Mouse (Mus musculus) intestine, embryonic 15.5 days (tissue): ENCODE results near the gene Atxn3. TPM values are rescaled to one million over a fixed set of nuclear protein-coding genes. Genes with fewer than 3 reads are reported as not detected.

Experiments
- ATAC-seq: fragments of 200-750 bp; cut with Nextera tagmentation; 2 replicates; pipeline ENCODE4 v1.8.0; 2017; ENCODE audit warnings: moderate TSS enrichment, moderate library complexity
- H3K27ac ChIP-seq: fragments of 300-500 bp; sonication (generic); 2 replicates; pipeline ENCODE4 v1.5.1; 2015; ENCODE audit warnings: mild to moderate bottlenecking, inconsistent platforms
- H3K27me3 ChIP-seq: fragments of 300-500 bp; sonication (generic); replicated peaks from 2 replicates; pipeline ENCODE4 v1.6.1; 2015; ENCODE audit warnings: inconsistent platforms
- H3K36me3 ChIP-seq: fragments of 300-500 bp; sonication (generic); 2 replicates; pipeline ENCODE4 v1.6.1; 2015; ENCODE audit warnings: inconsistent platforms
- H3K4me1 ChIP-seq: fragments of 300-500 bp; sonication (generic); replicated peaks from 2 replicates; pipeline ENCODE4 v1.6.1; 2015; ENCODE audit warnings: inconsistent platforms
- H3K4me2 ChIP-seq: fragments of 300-500 bp; sonication (generic); replicated peaks from 2 replicates; pipeline ENCODE4 v1.6.1; 2015; ENCODE audit warnings: mild to moderate bottlenecking, inconsistent platforms
- H3K4me3 ChIP-seq: fragments of 300-500 bp; sonication (generic); replicated peaks from 2 replicates; pipeline ENCODE4 v1.5.1; 2015; ENCODE audit warnings: inconsistent platforms
- H3K9ac ChIP-seq: fragments of 300-500 bp; sonication (generic); 2 replicates; pipeline ENCODE4 v1.6.1; 2015; ENCODE audit warnings: inconsistent platforms
- H3K9me3 ChIP-seq: fragments of 300-500 bp; sonication (generic); 2 replicates; pipeline ENCODE4 v1.6.1; 2016; ENCODE audit warnings: inconsistent platforms
- WGBS: fragments of 180-500 bp; shearing (Covaris S2); methylation state at CpG from one replicate; pipeline ENCODE4 v1.1.7; 2015; 5-methylcytosine and 5-hydroxymethylcytosine counted together
- polyA plus RNA-seq: library from polyadenylated mRNA; unstranded; fragments of >200 nt; fragmentation: Nextera tagmentation; extraction: Ambion mirVana; gene quantifications from 2 replicates; pipeline ENCODE4 v1.2.1, GENCODE M21; 2015

The Atxn3 gene
- polyA plus RNA-seq, 1 experiment from 2014 or later, result 16.4 TPM

DNA sequence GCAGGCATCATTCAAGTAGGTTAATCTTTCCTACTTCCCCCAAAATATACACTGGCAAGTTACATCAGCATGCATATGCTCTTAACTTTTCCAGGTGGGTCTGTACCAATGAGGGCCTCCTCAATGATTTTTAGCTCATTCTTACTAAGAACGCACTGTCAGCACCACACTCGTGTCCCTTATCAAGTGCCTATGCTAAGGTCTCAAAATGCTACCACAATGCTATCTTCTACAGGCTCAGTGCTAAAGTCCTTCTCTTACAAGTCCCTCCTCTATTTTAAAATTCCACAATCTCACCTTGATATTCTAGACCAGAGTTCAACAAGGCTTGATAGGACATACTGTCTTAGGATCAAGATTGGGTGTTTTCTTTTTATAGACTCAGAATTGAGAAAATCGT, 53.9 kb downstream of the Atxn3 start:
- H3K36me3 ChIP-seq, result 0 out of 2 replicates have a peak, but pooled peaks cover 12% of the 10 kb centered on the region
- no peaks in the 10 kb centered on the region for H3K27me3 ChIP-seq
- no peak overlapping the region for H3K27ac ChIP-seq
- no peak overlapping the region for H3K9ac ChIP-seq
- no peaks in the 10 kb centered on the region for H3K9me3 ChIP-seq
- H3K4me3 ChIP-seq, result no peak overlapping the region
- 82% methylated on average over 3 of the region's 3 CpGs for WGBS
- ATAC-seq, result peak; percentile 61
- no peaks in the 10 kb centered on the region for H3K4me1 ChIP-seq
- H3K4me2 ChIP-seq, result no peak overlapping the region

DNA sequence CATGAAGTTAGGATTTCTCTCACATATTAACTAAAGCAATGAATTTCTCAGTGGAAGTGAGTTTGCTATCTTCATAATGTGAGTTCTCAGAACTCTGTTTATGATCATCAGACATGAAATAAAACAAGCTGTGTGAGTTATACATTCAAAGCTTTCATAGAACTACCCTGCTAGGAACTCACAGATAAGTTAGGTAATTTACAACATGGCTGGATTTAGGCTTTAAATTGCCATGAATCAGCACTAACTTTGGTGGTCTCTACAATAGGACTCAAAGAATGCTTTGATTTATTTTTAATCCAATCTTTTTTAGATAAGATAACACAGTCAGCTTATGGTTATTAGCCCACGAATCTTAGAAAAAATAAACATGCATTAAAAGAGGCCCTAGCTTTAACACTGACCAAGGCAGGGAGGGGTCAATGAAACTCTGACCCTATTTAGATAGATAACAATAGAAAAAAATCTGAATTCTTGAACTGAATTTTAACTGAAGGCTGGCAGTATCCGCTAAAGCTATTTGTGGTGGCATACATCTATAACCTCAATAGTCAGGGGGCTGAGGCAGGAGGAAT, 58.3 kb downstream of the Atxn3 start:
- H3K9ac ChIP-seq, result no peak overlapping the region
- H3K9me3 ChIP-seq, result no peaks in the 10 kb centered on the region
- no peak overlapping the region for H3K4me2 ChIP-seq
- no peaks in the 10 kb centered on the region for H3K4me1 ChIP-seq
- H3K27me3 ChIP-seq, result no peaks in the 10 kb centered on the region
- WGBS, result 66% methylated on average over 2 of the region's 2 CpGs
- H3K27ac ChIP-seq, result no peak overlapping the region
- no peak overlapping the region for H3K4me3 ChIP-seq
- peak; percentile 79 for ATAC-seq
- peaks cover 7% of the 10 kb centered on the region; the same call in 1 of the 2 replicates for H3K36me3 ChIP-seq

DNA sequence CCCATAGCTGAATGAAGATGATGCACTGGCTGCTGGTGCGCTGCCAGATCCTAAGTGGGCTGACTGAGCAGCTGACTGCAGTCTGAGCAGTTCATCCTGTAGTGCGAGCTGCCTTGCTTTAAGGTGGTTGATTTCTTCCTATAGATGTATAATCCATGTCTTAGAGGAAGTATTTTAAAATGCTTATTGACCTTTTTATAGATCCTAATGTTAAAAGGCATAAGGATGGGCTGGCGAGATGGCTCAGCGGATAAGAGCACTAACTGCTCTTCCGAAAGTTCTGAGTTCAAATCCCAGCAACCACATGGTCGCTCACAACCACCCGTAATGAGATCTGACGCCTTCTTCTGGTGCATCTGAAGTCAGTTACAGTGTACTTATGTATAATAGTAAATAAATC, 59.1 kb downstream of the Atxn3 start:
- Histone ChIP-seq H3K4me2 (no peak overlapping the region), H3K27ac (no peak overlapping the region), H3K4me1 (no peaks in the 10 kb centered on the region), H3K36me3 (peaks cover 7% of the 10 kb centered on the region; the same call in 1 of the 2 replicates), H3K4me3 (no peak overlapping the region), H3K27me3 (no peaks in the 10 kb centered on the region), H3K9me3 (no peaks in the 10 kb centered on the region), H3K9ac (no peak overlapping the region)
- no peak for ATAC-seq
- WGBS, result 95% methylated on average over 8 of the region's 8 CpGs

DNA sequence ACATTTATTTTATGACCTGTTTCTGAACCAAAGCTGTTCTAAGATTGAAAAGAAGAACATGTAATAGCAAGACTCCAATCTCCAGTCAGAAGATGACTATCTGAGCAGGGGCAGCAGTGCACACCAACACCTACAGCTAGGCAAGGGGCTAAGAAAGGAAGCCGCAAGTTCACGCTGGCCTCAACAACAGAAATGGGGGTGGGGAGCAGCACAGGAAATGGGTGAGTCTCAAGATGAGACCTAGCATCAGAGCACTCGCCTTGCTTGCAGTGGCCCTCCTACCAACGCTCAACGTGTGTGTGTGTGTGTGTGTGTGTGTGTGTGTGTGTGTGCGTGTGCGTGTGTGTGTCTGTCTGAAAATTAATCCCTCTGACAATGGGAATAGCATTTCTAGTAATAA, 60.9 kb downstream of the Atxn3 start:
- Histone ChIP-seq H3K9me3 (no peaks in the 10 kb centered on the region), H3K9ac (no peak overlapping the region), H3K36me3 (peaks cover 14% of the 10 kb centered on the region; the same call in 1 of the 2 replicates), H3K4me1 (no peaks in the 10 kb centered on the region), H3K4me2 (no peak overlapping the region), H3K27me3 (no peaks in the 10 kb centered on the region), H3K4me3 (no peak overlapping the region), H3K27ac (no peak overlapping the region)
- WGBS, result 85% methylated on average over 7 of the region's 7 CpGs
- ATAC-seq, result no peak

DNA sequence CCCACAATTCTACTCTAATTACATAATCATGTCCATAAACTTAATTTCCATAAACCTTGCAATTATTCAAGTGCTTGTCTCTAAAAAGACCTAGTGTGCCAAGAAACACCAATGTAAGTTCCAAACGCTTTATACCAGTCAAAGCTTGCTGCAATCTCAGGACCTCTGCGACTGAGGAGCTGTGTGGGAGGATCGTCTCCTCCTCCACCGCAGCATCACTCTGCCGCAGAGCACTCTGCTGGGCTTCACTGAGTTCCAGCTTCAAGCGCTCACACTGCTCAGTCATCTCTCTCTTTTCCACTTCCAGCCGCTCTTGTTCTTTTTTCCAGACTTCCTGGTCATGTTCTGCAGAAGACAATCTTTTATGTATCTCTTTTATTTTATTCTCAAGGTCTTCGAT, 64.8 kb downstream of the Atxn3 start:
- WGBS, result 85% methylated on average over 8 of the region's 8 CpGs
- H3K27ac ChIP-seq, result no peak overlapping the region
- no peaks in the 10 kb centered on the region for H3K27me3 ChIP-seq
- no peaks in the 10 kb centered on the region for H3K4me1 ChIP-seq
- peaks cover 22% of the 10 kb centered on the region for H3K36me3 ChIP-seq
- H3K4me2 ChIP-seq, result no peak overlapping the region
- no peak for ATAC-seq
- no peak overlapping the region for H3K4me3 ChIP-seq
- H3K9me3 ChIP-seq, result no peaks in the 10 kb centered on the region
- no peak overlapping the region for H3K9ac ChIP-seq

DNA sequence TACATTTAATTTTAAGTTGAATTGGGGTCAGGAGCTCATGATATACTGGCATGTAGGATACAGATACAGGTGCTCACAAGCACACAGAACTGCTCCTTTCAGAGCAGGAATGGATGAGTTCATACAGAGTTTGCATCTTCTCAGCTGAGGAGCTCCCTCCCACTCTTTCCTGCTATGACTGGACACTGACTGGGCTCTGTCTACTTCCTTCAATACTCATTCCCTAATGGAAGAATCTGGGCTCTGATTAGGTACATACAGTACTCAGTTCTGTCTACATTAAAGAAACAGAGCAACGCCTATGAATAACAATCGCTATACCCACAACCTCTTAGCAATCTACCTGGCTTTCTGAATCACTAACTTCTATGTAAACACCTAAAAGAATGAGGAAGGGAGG, 65.2 kb downstream of the Atxn3 start:
- Histone ChIP-seq H3K4me3 (no peak overlapping the region), H3K36me3 (peaks cover 22% of the 10 kb centered on the region), H3K4me1 (no peaks in the 10 kb centered on the region), H3K4me2 (no peak overlapping the region), H3K27ac (no peak overlapping the region), H3K27me3 (no peaks in the 10 kb centered on the region), H3K9ac (no peak overlapping the region), H3K9me3 (no peaks in the 10 kb centered on the region)
- no peak for ATAC-seq
- 93% methylated on average over 2 of the region's 2 CpGs for WGBS

DNA sequence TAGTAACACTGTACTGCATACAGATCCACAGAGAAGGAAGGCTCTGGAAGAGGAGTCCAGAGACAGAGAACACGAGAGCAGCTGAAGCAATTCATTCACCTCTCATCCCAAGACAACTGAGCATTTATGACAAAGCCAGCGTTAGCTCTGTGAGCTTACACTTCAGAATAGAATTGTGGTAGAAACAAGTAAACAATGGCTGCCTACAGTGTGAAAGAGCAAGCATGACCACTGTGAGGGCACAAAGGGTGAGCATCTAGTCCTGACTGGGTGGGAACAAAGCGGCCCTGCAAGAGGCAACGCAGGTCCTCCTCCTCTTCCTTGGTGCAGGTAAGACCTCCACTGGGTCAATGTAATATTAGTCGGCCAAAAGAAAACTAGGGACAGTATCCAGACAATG, 67.0 kb downstream of the Atxn3 start:
- Histone ChIP-seq H3K4me2 (no peak overlapping the region), H3K4me3 (no peak overlapping the region), H3K9me3 (no peaks in the 10 kb centered on the region), H3K36me3 (peaks cover 22% of the 10 kb centered on the region), H3K27ac (no peak overlapping the region), H3K4me1 (no peaks in the 10 kb centered on the region), H3K27me3 (no peaks in the 10 kb centered on the region), H3K9ac (no peak overlapping the region)
- WGBS, result 88% methylated on average over 5 of the region's 5 CpGs
- no peak for ATAC-seq

DNA sequence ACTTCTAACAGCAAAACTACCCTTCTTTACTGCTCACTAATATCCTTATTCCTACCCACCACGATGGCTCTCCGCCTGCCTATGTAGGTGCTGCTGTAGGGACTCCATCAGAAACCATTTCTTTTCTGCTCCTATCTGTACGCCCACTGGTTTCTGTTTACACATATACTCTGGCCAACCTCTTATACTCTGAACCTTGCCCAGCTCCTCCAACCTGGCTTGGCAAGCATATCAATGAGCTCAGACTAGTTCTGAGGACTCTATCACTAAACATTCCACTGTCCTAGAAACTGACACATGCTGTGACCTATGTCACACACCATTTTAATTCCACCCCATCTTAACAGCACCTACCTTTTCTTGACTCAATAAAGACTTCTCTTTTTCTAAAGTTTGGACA, 68.7 kb downstream of the Atxn3 start:
- Histone ChIP-seq H3K4me3 (no peak overlapping the region), H3K36me3 (peaks cover 27% of the 10 kb centered on the region), H3K27ac (no peak overlapping the region), H3K9ac (no peak overlapping the region), H3K9me3 (no peaks in the 10 kb centered on the region), H3K4me1 (no peaks in the 10 kb centered on the region), H3K27me3 (no peaks in the 10 kb centered on the region), H3K4me2 (no peak overlapping the region)
- peak; percentile 89 for ATAC-seq
- 89% methylated on average over 3 of the region's 3 CpGs for WGBS

DNA sequence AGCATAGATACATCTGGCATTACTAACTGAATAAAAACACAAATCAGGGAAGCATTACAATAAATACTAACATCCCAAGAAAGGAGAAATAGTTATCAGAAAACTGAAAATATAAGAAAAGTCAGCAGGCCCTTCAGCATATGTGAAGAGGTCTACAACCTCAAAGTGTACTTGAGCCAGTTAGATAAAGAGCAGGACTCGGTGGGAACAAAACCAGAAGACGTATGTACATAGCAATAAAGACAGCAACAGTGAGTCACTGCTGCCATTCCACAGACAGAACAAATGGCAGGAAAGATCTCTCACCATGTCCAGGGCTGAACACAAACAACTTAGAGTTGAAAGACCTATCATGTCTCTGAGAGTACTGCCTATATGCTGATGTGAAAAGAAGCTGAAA, 69.7 kb downstream of the Atxn3 start:
- 70% methylated on average over 2 of the region's 2 CpGs for WGBS
- peaks cover 33% of the 10 kb centered on the region for H3K36me3 ChIP-seq
- no peak overlapping the region for H3K27ac ChIP-seq

DNA sequence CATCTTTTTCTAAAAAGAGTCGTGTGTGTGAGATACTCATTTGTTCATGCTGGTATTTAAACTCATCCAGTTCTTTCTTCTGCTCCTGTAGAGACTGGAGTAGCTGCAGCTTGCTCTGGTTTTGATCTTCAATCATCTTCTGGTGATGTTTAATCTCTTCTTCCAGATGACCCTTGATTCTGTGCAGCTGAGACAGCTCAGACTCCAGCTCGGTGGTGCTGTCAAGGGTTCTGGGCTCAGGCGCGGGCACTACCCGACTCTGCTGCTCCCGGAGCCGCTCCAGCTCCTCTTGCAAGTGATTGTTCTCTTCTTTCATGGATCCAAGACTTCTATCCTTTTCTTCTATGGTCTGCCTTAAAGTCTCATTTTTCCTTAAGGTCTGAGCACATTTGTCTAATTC, 73.1 kb downstream of the Atxn3 start:
- Histone ChIP-seq H3K27me3 (no peaks in the 10 kb centered on the region), H3K9me3 (no peaks in the 10 kb centered on the region), H3K4me2 (no peak overlapping the region), H3K36me3 (peaks cover 16% of the 10 kb centered on the region; the same call in 1 of the 2 replicates), H3K4me1 (no peaks in the 10 kb centered on the region), H3K4me3 (no peak overlapping the region), H3K9ac (no peak overlapping the region), H3K27ac (no peak overlapping the region)
- ATAC-seq, result no peak
- 93% methylated on average over 7 of the region's 7 CpGs for WGBS

More for the DNA sequence above, 69.7 kb downstream of the Atxn3 start:
- Histone ChIP-seq H3K9ac (no peak overlapping the region), H3K4me3 (no peak overlapping the region), H3K4me1 (no peaks in the 10 kb centered on the region), H3K9me3 (no peaks in the 10 kb centered on the region), H3K27me3 (no peaks in the 10 kb centered on the region), H3K4me2 (no peak overlapping the region)
- no peak for ATAC-seq

DNA sequence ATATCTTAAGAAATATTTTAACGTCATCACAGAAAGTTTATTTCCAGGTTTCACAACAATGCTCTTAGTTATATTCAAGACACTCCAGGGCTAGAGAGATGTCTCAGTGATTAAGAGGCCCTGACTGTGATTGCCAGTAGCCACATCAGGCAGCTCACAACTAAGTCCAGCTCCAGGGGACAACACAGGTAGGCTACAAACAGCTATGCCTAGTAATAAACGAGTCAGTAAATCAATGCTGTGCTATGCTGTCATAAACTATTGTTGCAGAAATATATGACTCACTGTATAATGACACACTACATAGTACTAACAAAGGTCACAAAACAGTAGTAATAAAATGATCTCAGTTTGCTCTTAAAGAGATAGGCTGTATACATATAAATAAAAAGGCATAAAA, 81.7 kb downstream of the Atxn3 start:
- no peak overlapping the region for H3K27ac ChIP-seq
- ATAC-seq, result peak; percentile 92
- no peak overlapping the region for H3K4me2 ChIP-seq
- H3K4me1 ChIP-seq, result no peaks in the 10 kb centered on the region
- H3K36me3 ChIP-seq, result peaks cover 6% of the 10 kb centered on the region; the same call in 1 of the 2 replicates
- H3K4me3 ChIP-seq, result no peak overlapping the region
- H3K9me3 ChIP-seq, result no peaks in the 10 kb centered on the region
- H3K9ac ChIP-seq, result no peak overlapping the region
- H3K27me3 ChIP-seq, result no peaks in the 10 kb centered on the region
- 83% methylated on average over 2 of the region's 2 CpGs for WGBS

DNA sequence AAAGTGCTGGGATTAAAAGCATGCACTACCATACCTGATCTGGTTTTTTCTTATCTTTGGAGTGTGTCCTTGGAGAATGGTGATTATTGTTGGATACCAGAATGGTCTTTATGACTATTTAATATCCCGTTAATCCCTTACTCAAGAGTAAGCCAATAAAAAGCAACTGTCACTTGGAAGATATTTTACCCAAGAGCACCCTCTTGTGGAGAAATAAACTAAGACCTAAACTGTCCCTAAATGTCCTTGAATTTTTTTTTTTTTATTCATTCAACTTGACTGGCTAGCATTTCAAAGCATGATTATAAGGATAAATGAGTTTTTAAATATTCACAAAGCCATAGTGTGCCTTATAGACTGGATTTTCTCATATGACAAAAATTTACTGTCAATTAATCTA, 82.9 kb downstream of the Atxn3 start:
- ATAC-seq, result no peak
- 63% methylated on average over 1 of the region's 1 CpGs for WGBS
- Histone ChIP-seq H3K27me3 (no peaks in the 10 kb centered on the region), H3K4me2 (no peak overlapping the region), H3K27ac (no peak overlapping the region), H3K4me3 (no peak overlapping the region), H3K9me3 (no peaks in the 10 kb centered on the region), H3K4me1 (no peaks in the 10 kb centered on the region), H3K9ac (no peak overlapping the region), H3K36me3 (peaks cover 6% of the 10 kb centered on the region; the same call in 1 of the 2 replicates)
